Mouse (Mus musculus): ENCODE measurements around the gene Ascc3.

DNA sequence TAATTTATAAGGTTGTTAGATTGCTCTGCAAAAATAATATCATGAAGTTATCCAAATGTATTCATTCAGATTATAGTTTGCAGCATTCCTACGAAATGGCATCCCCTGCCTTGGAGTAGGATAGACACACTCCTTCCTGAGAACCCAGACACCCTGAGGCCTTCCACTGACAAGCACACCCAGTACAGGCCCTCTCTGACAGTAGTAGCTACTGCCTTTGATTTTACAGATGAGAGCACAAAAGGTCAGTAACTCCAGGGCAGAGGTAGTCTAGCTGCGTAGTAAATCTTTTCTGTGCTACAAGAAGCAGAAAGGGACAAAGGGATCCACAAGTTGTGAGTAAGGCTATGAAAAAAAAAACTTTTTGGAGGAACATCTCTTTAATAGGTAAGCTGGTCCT is 289.9 kb downstream of the Ascc3 start:
- TF ChIP-seq CTCF (IDR thresholded peaks at IDR 0.05; ENCODE audit: low read depth), result no peak
- no peak for TF ChIP-seq EP300 (IDR thresholded peaks at IDR 0.05; ENCODE audit: low read depth)

Data from heart, postnatal 0 days (tissue).